Mouse (Mus musculus): ENCODE results near the gene Adamts6.

- TF ChIP-seq CTCF (IDR thresholded peaks at IDR 0.05; ENCODE audit: low read depth, low read length): no peak
- TF ChIP-seq POLR2A (IDR thresholded peaks at IDR 0.05; ENCODE audit: borderline replicate concordance, low read depth, low read length): no peak
Measured at GRCm38 (mm10) chr13:104288226-104288859, 708 bp downstream of the Adamts6 start.
